Mouse (Mus musculus): ENCODE results near the gene Amer2.
A peak's percentile ranks its signal among the peaks of the same experiment; 100 is the strongest.
"Not testable (repeated sequence)": the region's sequence is repeated elsewhere in the genome, so short reads cannot be mapped to it uniquely, and the experiment has no call there.

Amer2 gene

GRCm38 (mm10) chr14:60372821-60373309 lies at the start of gene Amer2:
Amer2 (plus strand) TSS chr14:60373259.
- no peak for DNase-seq (ENCODE audit: low spot score in 2 of 2)

DNA sequence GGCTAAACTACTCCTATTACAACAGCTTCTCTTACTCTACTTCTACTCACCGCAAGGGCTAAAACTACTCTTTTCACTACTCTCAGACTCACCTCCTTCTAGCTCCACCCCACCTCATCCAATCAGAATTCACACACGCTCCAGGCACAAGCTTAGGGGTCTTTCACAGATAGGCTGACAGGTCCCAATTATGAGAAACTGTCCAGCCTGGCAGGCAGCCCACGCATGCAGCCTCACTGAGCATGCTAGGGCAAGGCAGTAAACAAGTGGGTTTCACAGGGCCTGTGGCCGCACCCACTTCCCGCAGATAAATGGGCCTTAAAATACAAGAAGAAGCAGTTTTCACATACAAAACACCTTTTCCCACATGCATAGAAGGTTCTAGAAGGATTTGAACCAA lies 33.1 kb upstream of the Amer2 start:
- not testable (repeated sequence) for DNase-seq (ENCODE audit: low spot score in 2 of 2)

GRCm38 (mm10) chr14:60340570-60340969 lies 32.5 kb upstream of the Amer2 start:
- DNase-seq (ENCODE audit: low spot score in 2 of 2): no peak

DNA sequence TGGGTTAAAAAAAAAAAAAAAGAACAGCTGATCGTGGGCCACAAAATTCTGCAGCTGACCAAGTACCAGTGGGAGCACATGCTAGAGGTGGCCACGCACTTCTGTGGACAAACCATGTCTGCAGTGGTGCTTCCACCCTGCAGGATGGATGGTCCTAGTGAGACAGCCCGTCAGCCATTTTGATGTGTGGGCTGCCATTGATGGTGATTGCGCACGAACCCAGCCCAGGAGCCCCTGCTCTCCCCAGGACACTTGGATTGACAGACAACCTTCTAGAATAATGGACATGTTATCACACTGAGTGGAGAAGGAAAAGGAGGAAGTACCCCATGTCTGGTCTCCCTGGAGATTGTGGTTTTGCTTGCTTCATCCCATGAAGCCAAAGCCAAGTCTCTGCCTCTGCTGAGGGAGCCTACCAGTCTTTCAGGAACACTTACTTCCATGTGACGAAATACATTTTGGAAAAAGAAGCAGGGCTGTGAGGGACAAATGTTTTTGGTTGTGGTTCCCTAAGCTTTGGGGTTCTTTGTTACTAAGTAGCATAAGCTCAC lies 27.7 kb upstream of the Amer2 start:
- DNase-seq (ENCODE audit: low spot score in 2 of 2): peak in 1 of 2 experiments; percentile 55

GRCm38 (mm10) chr14:60358347-60358746 lies 14.7 kb upstream of the Amer2 start:
- DNase-seq (ENCODE audit: low spot score in 2 of 2): no peak

DNA sequence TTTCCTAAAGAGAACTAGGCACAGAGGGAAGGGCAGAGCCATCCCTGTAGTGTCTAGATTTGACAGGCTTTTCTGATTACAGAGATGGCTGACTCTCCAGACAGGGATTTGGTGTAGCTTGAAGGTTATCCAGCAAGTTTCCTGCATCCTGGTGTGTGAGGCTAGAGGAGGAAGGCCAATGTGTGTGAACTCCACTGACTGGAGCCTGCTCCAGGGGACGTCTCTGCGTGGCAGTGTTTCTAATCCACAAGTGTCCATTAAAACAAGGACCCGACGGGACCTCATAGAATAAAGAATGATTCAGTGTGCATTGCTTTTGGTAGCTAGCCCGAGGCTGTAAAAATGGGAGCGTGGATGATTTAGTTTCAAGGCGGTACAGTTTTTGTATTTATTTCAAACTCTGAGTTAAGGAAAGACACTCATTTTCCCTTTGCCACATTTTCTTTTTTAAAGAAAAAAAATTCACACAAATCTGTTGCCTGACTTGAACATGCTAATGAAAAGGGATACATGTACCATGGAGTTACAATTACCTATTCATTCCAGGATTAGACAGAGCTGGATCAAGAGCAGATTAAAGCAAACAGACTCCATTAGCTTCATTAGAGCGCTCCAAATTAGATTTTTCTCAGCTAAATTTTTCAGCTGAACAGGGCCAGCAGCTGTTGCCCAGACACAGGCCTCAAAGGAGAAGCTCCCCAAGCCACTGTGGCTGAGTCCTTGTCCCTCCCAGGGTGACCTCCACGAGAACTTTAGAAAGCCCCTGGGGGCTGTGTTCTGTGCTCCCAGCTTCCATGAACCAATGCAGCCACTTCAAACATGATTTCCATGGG lies 11.5 kb upstream of the Amer2 start:
- peak in 1 of 2 experiments; percentile 36 for DNase-seq (ENCODE audit: low spot score in 2 of 2)

DNA sequence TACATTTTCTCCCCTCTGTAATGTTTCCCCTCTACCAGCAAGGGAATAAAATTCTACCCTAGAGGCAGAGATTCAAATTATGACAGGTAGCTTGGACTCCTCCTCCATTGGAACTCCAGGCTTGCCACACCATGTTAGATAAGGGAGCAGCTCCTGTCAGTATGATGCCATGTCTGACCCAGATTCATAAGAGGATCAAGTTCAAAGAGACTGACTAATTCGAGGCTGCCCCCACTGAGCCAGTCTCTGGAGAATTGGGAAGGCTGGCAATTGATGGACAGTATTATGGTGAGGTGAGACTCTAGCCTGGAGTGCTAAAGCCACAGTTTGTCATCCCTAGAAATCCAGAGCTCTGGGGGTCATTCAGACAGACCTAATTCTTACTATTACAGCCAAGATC lies 6.3 kb upstream of the Amer2 start:
- DNase-seq (ENCODE audit: low spot score in 2 of 2): no peak

GRCm38 (mm10) chr14:60368769-60369666 lies 4.0 kb upstream of the Amer2 start:
- DNase-seq (ENCODE audit: low spot score in 2 of 2): no peak

DNA sequence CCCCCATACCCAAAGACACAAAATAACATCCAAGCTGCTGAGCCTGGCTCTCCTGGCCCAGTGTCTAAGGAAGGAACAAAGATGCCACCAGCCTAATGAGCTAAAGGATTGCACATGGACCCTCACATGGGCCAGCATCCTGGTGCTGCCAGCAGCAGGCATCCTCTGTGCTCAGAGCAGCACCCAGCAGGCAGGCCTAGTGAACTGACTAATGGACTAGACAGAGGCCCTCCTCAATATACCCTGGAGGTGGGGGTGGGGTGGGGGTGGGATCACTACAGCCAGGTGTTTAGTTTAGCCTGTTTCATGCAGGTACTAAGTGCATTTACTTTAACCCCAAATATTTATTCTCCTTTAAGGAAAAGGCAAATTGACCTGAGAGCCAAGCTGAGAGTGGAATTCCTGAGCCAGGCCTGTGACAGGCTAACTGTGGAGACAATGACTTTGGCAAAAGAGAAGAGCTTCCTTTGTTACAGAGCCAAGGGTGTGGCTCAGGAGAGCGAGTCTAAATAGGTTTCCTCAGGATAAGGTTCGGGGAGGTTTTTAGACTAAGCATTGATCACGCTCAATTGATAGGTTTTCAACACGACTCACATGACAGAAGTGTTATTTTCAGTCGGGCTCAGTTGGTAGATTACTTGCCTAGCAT lies 3.3 kb upstream of the Amer2 start:
- no peak for DNase-seq (ENCODE audit: low spot score in 2 of 2)

DNA sequence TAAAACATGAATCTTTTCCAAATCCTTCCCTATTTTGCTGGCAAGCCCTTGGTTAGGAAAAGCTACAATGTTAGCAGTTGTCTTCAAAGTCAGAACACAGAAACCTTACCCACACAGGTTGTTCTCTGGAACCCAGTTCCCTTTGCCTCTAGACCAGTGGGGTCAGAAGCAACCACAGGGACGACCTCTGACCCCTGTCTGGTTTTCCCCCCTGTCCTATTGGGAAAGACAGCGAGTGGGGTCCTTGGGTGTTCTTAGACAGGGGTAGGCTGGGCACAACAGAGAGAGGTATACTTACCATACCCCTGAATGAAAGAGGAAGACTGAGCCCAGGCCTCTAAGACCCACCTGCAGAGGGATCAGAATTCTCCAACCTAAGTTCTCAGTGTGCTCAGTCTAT lies 4.0 kb downstream of the Amer2 start:
- DNase-seq (ENCODE audit: low spot score in 2 of 2): no peak

DNA sequence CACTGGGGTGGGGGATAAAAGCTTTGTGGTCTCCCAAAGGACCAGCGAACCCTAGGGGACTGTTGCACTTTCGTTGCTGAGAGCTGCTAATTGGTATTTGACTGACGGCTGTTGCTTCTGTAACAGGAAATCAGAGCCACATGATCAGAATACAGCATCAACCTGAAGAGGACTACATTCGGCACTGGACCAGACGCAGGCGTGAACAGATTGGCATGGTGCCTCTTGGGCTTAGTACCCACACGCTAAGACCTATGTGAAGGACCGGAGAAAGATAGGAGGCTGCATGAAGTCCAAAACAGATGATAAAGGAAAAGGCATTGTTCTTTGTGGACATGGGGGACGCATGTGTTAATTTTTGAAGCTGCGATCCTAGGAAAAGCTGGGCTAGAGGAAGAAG lies 4.5 kb downstream of the Amer2 start:
- no peak for DNase-seq (ENCODE audit: low spot score in 2 of 2)

- peak; percentile 46 to 64 for DNase-seq (ENCODE audit: low spot score in 2 of 2)
These were observed 5.1 kb downstream of the Amer2 start for GRCm38 (mm10) chr14:60378057-60378565.

- DNase-seq (ENCODE audit: low spot score in 2 of 2): no peak
These were observed 5.7 kb downstream of the Amer2 start for GRCm38 (mm10) chr14:60378566-60379322.

DNA sequence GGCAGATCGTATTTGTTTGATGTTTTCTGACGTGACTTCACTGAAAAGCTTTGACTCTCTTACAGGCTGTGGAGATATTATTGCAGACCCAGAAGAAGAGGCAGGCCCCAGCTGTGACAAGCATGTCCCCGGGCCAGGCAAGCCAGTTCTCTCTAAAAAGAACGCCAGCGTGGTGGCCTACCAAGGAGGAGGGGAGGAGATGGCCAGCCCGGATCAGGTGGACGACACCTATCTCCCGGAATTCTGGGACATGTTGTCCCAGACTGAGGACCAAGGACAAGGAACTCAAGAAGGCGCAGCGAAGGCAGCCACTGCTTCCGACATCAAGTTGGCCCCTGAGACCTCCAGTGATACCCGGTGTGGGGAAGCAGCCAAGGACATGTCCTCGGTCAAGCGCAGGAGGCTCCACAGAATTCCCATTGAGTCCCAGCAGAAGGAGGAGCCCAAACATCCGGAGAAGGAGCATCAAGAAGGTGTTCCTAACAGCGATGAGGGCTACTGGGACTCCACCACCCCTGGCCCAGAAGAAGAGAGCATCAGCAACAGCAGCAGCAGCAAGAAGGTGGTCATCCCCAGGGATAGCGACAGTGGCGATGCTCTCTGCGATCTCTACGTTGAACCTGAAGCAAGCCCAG lies 6.4 kb downstream of the Amer2 start:
- no peak for DNase-seq (ENCODE audit: low spot score in 2 of 2)

DNA sequence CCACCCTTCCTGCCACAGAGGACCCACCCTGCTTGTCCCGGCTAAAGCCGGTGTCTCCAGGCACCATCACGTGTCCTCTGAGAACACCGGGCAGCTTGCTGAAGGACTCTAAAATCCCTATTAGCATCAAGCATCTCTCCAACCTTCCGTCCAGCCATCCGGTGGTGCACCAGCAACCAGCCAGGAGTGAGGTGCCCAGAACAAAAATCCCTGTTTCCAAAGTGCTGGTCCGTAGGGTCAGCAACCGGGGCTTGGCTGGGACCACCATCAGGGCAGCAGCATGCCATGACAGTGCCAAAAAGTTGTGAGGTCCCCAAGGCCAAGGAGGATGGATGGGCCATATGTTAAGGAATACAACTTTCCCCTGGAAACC lies 6.9 kb downstream of the Amer2 start:
- no peak for DNase-seq (ENCODE audit: low spot score in 2 of 2)

GRCm38 (mm10) chr14:60381671-60382070 lies 8.6 kb downstream of the Amer2 start:
- DNase-seq (ENCODE audit: low spot score in 2 of 2): no peak

DNA sequence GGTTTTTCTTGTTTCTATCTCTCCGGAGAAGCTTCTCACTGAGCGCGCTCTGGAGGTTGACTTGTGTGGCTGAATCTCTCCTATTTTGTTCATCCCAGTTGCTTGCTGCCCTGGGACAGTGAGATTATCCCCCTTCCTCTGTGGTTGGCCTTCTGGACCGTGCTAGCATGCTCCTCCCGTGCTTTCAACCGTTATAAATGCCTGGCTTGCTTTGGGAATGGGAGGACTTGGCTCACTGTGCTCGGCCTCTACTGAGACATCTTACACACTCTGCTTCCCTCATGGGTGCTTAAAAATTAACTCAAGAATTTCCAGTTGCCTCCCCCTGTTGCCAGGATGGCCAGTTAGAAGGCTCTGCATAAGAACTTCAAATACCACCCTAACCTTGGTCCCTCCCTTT lies 10.8 kb downstream of the Amer2 start:
- no peak for DNase-seq (ENCODE audit: low spot score in 2 of 2)

DNA sequence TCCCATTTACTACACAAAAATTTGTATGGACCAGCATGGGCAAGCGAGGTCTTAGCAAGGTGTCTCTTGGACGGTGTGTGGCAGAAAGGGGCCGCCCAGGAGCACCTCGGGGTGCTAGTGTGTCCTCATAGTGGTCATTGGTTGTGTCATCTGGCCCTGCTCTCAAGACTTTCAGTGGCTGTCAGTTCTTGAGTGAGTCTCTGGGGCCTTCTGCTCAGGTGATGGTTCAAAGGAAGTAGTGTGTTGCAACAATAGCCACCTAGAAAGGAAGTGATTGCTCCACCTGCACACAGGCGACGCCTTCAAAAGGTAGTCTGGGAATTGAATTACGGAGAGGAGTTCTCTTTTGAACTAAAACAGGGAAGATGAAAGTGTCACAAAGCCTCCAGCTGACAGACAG lies 11.2 kb downstream of the Amer2 start:
- DNase-seq (ENCODE audit: low spot score in 2 of 2): no peak

- no peak for DNase-seq (ENCODE audit: low spot score in 2 of 2)
These were observed 12.1 kb downstream of the Amer2 start for GRCm38 (mm10) chr14:60385079-60385643.

All from urinary bladder, postnatal 4 days (tissue).